Mouse (Mus musculus) limb, embryonic 14.5 days (tissue): ENCODE data around the gene Ube2k. TPM values are rescaled to one million over a fixed set of nuclear protein-coding genes. Genes with fewer than 3 reads are reported as not detected.

Experiments used
- ATAC-seq: fragments of 200-750 bp; cut with Nextera tagmentation; 2 replicates; pipeline ENCODE4 v1.8.0; 2017; ENCODE audit warnings: low read depth, moderate number of reproducible peaks, moderate TSS enrichment; ENCODE audit not compliant: low FRiP score
- DNase-seq: peaks from one replicate; pipeline ENCODE4 v3.0.0-alpha.2; 2015; ENCODE audit warnings: low spot score
- H3K27ac ChIP-seq: fragments of 300-500 bp; sonication (generic); replicated peaks from 2 replicates; pipeline ENCODE4 v1.5.1; 2014; ENCODE audit warnings: low read depth, mild to moderate bottlenecking, low read length, moderate library complexity, mixed read lengths
- H3K27me3 ChIP-seq: fragments of 300-500 bp; sonication (generic); 2 replicates; pipeline ENCODE4 v1.6.1; 2014; ENCODE audit warnings: low read length, mixed read lengths; ENCODE audit not compliant: control insufficient read depth, insufficient read depth
- H3K36me3 ChIP-seq: fragments of 300-500 bp; sonication (generic); 2 replicates; pipeline ENCODE4 v1.6.1; 2014; ENCODE audit warnings: mild to moderate bottlenecking, low read length, moderate library complexity, mixed read lengths; ENCODE audit not compliant: control insufficient read depth, insufficient read depth
- H3K4me1 ChIP-seq: fragments of 300-500 bp; sonication (generic); 2 replicates; pipeline ENCODE4 v1.6.1; 2014; ENCODE audit warnings: antibody characterized with exemption, low read length, mixed read lengths; ENCODE audit not compliant: control insufficient read depth, insufficient read depth
- H3K4me2 ChIP-seq: fragments of 300-500 bp; sonication (generic); replicated peaks from 2 replicates; pipeline ENCODE4 v1.6.1; 2014; ENCODE audit warnings: low read depth, mild to moderate bottlenecking, low read length, moderate library complexity; ENCODE audit not compliant: severe bottlenecking
- H3K4me3 ChIP-seq: fragments of 300-500 bp; sonication (generic); replicated peaks from 2 replicates; pipeline ENCODE4 v1.5.1; 2014; ENCODE audit warnings: low read length
- H3K9ac ChIP-seq: fragments of 300-500 bp; sonication (generic); 2 replicates; pipeline ENCODE4 v1.6.1; 2014; ENCODE audit warnings: mild to moderate bottlenecking, low read depth, low read length, moderate library complexity; ENCODE audit not compliant: severe bottlenecking
- H3K9me3 ChIP-seq: fragments of 300-500 bp; sonication (generic); 2 replicates; pipeline ENCODE4 v1.6.1; 2016; ENCODE audit warnings: low read length; ENCODE audit not compliant: control insufficient read depth
- POLR2A ChIP-seq: fragments of 200-500 bp; IDR thresholded peaks from 2 replicates; pipeline ENCODE4 v1.8.0; 2012; ENCODE audit warnings: inconsistent platforms, mild to moderate bottlenecking, moderate library complexity, borderline replicate concordance; ENCODE audit not compliant: insufficient read depth, insufficient read length; ENCODE audit errors: extremely low read depth
- WGBS: fragments of 180-500 bp; shearing (Covaris S2); extraction: QIAGEN DNeasy Blood & Tissue Kit; methylation state at CpG from one replicate; pipeline ENCODE4 v1.1.7; 2014; 5-methylcytosine and 5-hydroxymethylcytosine counted together
- polyA plus RNA-seq, 2 experiments: library from polyadenylated mRNA; depleted of rRNA in 1 of 2; stranded (reverse) in 1 of 2; unstranded in 1 of 2; fragments of >200 nt; fragmentation: Nextera tagmentation in 1 of 2; extraction: Ambion mirVana in 1 of 2; gene quantifications; 2 replicates each; pipeline versions ENCODE4 v1.2.1 to v1.2.3; 2012 to 2014

Gene Ube2k
- polyA plus RNA-seq, 2 experiments, result 107 to 134 TPM

- H3K27ac ChIP-seq, result peak within 1 kb of the TSS; percentile 91
- DNase-seq (peak; percentile 91), ATAC-seq (peak; percentile 94)
- under 1% methylated on average over 56 of the region's 69 CpGs for WGBS
- H3K4me2 ChIP-seq, result peak within 1 kb of the TSS; percentile 83
- H3K27me3 ChIP-seq, result no peaks in the 10 kb centered on the region
- no peaks in the 10 kb centered on the region for H3K36me3 ChIP-seq
- no peaks in the 10 kb centered on the region for H3K9me3 ChIP-seq
- peaks cover 18% of the 10 kb centered on the region for H3K4me1 ChIP-seq
- peak within 1 kb of the TSS; percentile 91 for H3K9ac ChIP-seq
- TF ChIP-seq POLR2A, result peak; percentile 25; the same call in 1 of the 2 replicates
- H3K4me3 ChIP-seq, result peak within 1 kb of the TSS; percentile 81
Measured at GRCm38 (mm10) chr5:65492716-65493531, 44.1 kb upstream of the Ube2k start, which contains the start of gene Gm43552. Gm43552 (minus strand) TSS chr5:65492833.

GRCm38 (mm10) chr5:65500231-65500630 lies 36.8 kb upstream of the Ube2k start:
- Histone ChIP-seq H3K9me3 (no peaks in the 10 kb centered on the region), H3K9ac (no peak overlapping the region), H3K4me1 (no peaks in the 10 kb centered on the region), H3K4me2 (no peak overlapping the region), H3K27ac (no peak overlapping the region), H3K27me3 (no peaks in the 10 kb centered on the region), H3K36me3 (no peaks in the 10 kb centered on the region), H3K4me3 (no peak overlapping the region)
- DNase-seq (no peak), ATAC-seq (no peak)
- 81% methylated on average over 7 of the region's 7 CpGs for WGBS
- TF ChIP-seq POLR2A, result no peak

- WGBS, result 88% methylated on average over 9 of the region's 9 CpGs
- H3K36me3 ChIP-seq, result no peaks in the 10 kb centered on the region
- DNase-seq, result no peak
Measured at GRCm38 (mm10) chr5:65501407-65501806, 35.6 kb upstream of the Ube2k start.

GRCm38 (mm10) chr5:65505786-65506185 lies 31.2 kb upstream of the Ube2k start:
- ATAC-seq, result no peak
- DNase-seq, result peak; percentile 58

More at GRCm38 (mm10) chr5:65501407-65501806, 35.6 kb upstream of the Ube2k start:
- no peaks in the 10 kb centered on the region for H3K4me1 ChIP-seq
- H3K9ac ChIP-seq, result no peak overlapping the region
- H3K27ac ChIP-seq, result no peak overlapping the region
- H3K4me3 ChIP-seq, result no peak overlapping the region
- no peak overlapping the region for H3K4me2 ChIP-seq
- H3K9me3 ChIP-seq, result no peaks in the 10 kb centered on the region
- no peak for ATAC-seq
- TF ChIP-seq POLR2A, result no peak
- no peaks in the 10 kb centered on the region for H3K27me3 ChIP-seq

GRCm38 (mm10) chr5:65508395-65508794 lies 28.6 kb upstream of the Ube2k start:
- Histone ChIP-seq H3K4me3 (no peak overlapping the region), H3K9ac (no peak overlapping the region), H3K9me3 (no peaks in the 10 kb centered on the region), H3K4me1 (no peaks in the 10 kb centered on the region), H3K4me2 (no peak overlapping the region), H3K36me3 (no peaks in the 10 kb centered on the region), H3K27ac (no peak overlapping the region), H3K27me3 (no peaks in the 10 kb centered on the region)
- 81% methylated on average over 8 of the region's 8 CpGs for WGBS
- TF ChIP-seq POLR2A, result no peak
- ATAC-seq, result no peak
- DNase-seq, result no peak

More at GRCm38 (mm10) chr5:65505786-65506185, 31.2 kb upstream of the Ube2k start:
- H3K4me2 ChIP-seq, result peak overlapping the region; percentile 32
- no peaks in the 10 kb centered on the region for H3K9me3 ChIP-seq
- no peak overlapping the region for H3K9ac ChIP-seq
- no peaks in the 10 kb centered on the region for H3K36me3 ChIP-seq
- H3K27me3 ChIP-seq, result no peaks in the 10 kb centered on the region
- no peak for TF ChIP-seq POLR2A
- WGBS, result 16% methylated on average over 8 of the region's 8 CpGs
- H3K4me3 ChIP-seq, result no peak overlapping the region
- no peaks in the 10 kb centered on the region for H3K4me1 ChIP-seq
- H3K27ac ChIP-seq, result no peak overlapping the region
